Mouse (Mus musculus): ENCODE data around the gene Snx15. TPM values are rescaled to one million over a fixed set of nuclear protein-coding genes. Genes with fewer than 3 reads are reported as not detected.

The Snx15 gene
- total RNA-seq, 2 experiments from 2014 or later = 14.2 to 18.2 TPM

DNA sequence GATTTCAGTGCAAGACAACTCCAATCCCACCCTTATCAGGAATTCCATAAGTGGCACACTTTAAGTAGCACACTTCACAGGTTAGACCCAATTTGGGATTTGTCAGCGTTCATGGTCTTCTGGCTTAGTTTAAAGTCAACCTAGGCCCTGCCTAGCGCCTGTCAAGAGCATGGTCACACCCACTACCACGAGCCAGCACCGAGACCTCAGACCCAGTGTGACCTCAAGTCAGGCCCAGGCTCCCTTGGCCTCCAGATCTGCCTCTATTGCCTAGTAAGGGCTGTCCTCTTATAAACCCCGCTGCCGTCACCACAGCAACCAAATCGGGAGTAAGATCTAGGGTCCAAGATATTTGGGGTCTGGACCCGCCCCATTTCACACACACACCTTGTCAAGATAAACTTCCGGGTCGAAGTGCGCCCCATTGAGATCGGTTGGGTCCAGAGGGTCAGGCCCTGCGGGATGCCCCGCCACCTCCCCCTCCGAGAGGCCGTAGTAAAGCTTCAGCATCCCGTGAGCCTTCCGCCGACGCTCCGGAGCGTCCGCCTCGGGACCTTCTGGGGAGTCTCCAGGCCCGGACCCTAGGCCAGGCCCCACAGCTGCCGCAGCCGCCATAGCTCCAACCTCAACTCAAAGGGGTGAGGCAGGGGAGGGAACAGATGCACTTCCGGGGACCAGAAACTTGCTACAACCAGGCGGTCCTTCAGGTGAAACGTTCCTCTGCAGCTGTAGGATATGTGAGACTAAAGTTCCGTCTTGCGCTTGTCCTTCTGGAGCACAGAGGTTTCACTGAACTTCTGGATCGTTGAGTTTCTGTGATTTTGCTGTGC is 51.3 kb downstream of the Snx15 start, which contains the start of gene Vps51:
Gene Vps51 (minus strand): TSS at position 668 of the 830 bp plus-strand sequence.
- peak; percentile 99 for ATAC-seq (replicated peaks; ENCODE audit: poor library complexity)

DNA sequence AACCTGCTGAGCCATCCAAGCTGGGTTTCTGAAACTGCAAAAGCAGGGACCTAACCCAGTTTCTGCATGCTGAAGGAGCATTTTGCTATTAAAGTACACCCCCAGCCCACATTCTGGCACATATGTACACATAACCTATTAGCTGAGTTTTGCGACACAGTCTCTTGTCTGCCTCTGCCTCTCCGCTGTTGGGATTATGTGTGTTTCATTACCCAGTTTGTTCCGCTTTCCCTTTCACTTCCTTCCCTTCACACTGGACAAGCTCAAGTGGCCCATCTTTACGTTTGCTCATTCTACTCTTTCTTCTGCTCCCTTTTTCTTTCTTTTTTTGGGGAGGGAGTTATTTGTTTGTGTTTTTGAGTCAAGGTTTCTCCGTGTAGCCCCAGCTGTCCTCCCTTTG is 54.2 kb downstream of the Snx15 start:
- no peak for ATAC-seq (replicated peaks; ENCODE audit: poor library complexity)

DNA sequence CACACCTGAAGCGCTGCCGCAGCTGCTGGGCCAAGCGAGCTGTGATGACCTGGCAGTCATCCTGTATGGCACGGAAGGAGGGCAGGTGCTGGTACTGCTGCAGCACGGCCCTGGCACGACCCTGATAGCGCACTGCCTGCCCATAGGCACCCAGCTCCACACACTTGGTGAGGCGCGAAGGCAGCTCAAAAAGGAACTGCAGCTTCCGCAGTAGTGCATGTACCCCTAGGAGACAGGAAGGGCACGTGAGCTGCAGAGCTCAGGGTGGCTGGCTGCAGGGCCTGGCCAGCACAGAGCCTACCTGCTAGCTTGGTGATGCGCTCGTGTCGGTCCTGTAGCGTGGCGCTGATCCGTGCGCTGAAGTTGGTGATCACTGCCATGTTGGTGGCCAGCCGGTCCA is 56.8 kb downstream of the Snx15 start:
- ATAC-seq (replicated peaks; ENCODE audit: poor library complexity) = no peak

DNA sequence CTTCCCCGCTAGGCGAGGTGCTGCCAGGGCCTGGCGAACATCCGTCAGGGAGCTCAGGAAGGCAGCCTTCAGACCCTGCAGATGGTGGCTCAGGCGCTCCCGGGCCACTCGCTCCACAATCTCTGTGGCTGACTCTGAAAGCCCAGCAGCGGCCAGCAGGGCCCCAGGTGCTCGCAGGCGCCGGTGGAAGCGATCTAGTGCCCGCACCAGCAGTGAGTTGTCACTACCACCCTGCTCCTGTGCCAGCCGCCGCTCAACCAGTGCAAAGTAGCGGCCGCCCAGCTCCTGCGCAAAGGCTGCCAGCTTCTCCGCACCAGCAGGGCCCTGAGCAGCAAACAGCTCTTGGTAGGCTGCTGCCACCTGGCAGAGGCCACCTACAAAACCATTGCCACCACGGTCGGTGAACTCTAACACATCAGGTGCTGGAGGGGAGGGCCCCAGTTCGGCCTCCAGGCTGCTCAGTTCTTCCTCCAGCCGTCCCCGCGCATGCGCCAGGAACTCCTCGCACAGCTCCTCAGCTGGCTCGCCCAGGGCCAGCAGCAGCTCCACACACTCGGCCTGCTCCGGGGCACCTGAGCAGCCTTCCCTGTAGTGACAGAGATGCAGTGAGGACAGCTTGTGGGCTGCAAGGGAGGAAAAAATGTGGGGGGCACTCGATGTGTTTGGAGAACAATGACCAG is 57.4 kb downstream of the Snx15 start:
- ATAC-seq (replicated peaks; ENCODE audit: poor library complexity) = no peak

DNA sequence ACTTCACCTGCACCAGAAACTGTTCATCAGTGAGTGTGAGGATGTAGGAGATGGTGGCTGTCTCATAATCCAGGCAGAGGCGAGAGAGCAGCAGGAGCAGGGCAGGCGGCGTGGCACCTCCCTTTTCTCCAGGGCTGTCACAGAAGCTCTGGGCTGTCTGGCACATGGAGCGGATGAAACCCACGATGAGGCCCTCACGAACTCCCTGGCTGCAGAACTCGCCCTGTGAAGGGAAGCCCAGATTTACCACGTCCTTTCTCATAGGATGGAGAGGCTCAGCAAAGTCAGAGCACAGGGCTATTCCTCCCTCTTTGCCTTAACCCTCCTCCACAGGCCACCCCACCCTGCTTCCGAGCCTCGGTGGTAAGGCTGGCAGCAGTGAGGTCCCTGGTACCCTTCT is 58.3 kb downstream of the Snx15 start:
- no peak for ATAC-seq (replicated peaks; ENCODE audit: poor library complexity)

Other genes starting within 250 kb of the Snx15 start
- gene Tigd3, start 234.2 kb downstream of the Snx15 start, total RNA-seq (2015) = 0.32 and 0.81 TPM in 2 replicates
- gene Tigd3, start 234.2 kb downstream of the Snx15 start, total RNA-seq (2017) = 1.5 and 2.8 TPM in 2 replicates
- gene Dpf2, start 215.3 kb downstream of the Snx15 start, total RNA-seq (2015) = 47.6 and 50.3 TPM in 2 replicates
- 65.1 and 83.0 TPM in 2 replicates for gene Dpf2, start 215.3 kb downstream of the Snx15 start, total RNA-seq (2017)
- not detected in 2 replicates for gene Cdc42ep2, start 203.5 kb downstream of the Snx15 start, total RNA-seq (2015)
- gene Cdc42ep2, start 203.5 kb downstream of the Snx15 start, total RNA-seq (2017) = 0.07 TPM in 1 of 2 replicates, not detected in the other
- gene Pola2, start 164.1 kb downstream of the Snx15 start, total RNA-seq (2015) = 60.9 and 76.7 TPM in 2 replicates
- gene Pola2, start 164.1 kb downstream of the Snx15 start, total RNA-seq (2017) = 57.4 and 61.3 TPM in 2 replicates
- gene Slc22a20, start 142.2 kb downstream of the Snx15 start, total RNA-seq (2015) = not detected in 2 replicates
- gene Slc22a20, start 142.2 kb downstream of the Snx15 start, total RNA-seq (2017) = 0.44 TPM in 1 of 2 replicates, not detected in the other
- 18.6 and 20.0 TPM in 2 replicates for gene Capn1, start 112.4 kb downstream of the Snx15 start, total RNA-seq (2015)
- 36.8 and 38.4 TPM in 2 replicates for gene Capn1, start 112.4 kb downstream of the Snx15 start, total RNA-seq (2017)
- gene Syvn1, start 81.7 kb downstream of the Snx15 start, total RNA-seq (2015) = 23.1 and 25.2 TPM in 2 replicates
- gene Syvn1, start 81.7 kb downstream of the Snx15 start, total RNA-seq (2017) = 10.1 and 11.2 TPM in 2 replicates
- 44.4 and 53.5 TPM in 2 replicates for gene Mrpl49, start 70.5 kb downstream of the Snx15 start, total RNA-seq (2015)
- 31.9 and 38.4 TPM in 2 replicates for gene Mrpl49, start 70.5 kb downstream of the Snx15 start, total RNA-seq (2017)
- gene Fau, start 70.5 kb downstream of the Snx15 start, total RNA-seq (2015) = 1,814 and 1,841 TPM in 2 replicates
- gene Fau, start 70.5 kb downstream of the Snx15 start, total RNA-seq (2017) = 1,690 and 2,042 TPM in 2 replicates
- 12.7 and 14.2 TPM in 2 replicates for gene Znhit2, start 67.1 kb downstream of the Snx15 start, total RNA-seq (2015)
- gene Znhit2, start 67.1 kb downstream of the Snx15 start, total RNA-seq (2017) = 12.5 and 14.5 TPM in 2 replicates
- 8.4 and 10.6 TPM in 2 replicates for gene Tm7sf2, start 59.9 kb downstream of the Snx15 start, total RNA-seq (2015)
- gene Tm7sf2, start 59.9 kb downstream of the Snx15 start, total RNA-seq (2017) = 1.6 and 1.8 TPM in 2 replicates
- 30.4 and 33.2 TPM in 2 replicates for gene Vps51, start 51.1 kb downstream of the Snx15 start, total RNA-seq (2015)
- gene Vps51, start 51.1 kb downstream of the Snx15 start, total RNA-seq (2017) = 42.8 and 54.7 TPM in 2 replicates
- not detected in 2 replicates for gene Tmem262, start 48.3 kb downstream of the Snx15 start, total RNA-seq (2015)
- not detected in 2 replicates for gene Tmem262, start 48.3 kb downstream of the Snx15 start, total RNA-seq (2017)
- not detected in 2 replicates for gene Gm28374, start 46.0 kb downstream of the Snx15 start, total RNA-seq (2015)
- not detected in 2 replicates for gene Gm28374, start 46.0 kb downstream of the Snx15 start, total RNA-seq (2017)
- 12.0 and 14.9 TPM in 2 replicates for gene Zfpl1, start 43.3 kb downstream of the Snx15 start, total RNA-seq (2015)
- 23.7 and 32.8 TPM in 2 replicates for gene Zfpl1, start 43.3 kb downstream of the Snx15 start, total RNA-seq (2017)
- 44.8 and 55.4 TPM in 2 replicates for gene Cdca5, start 43.3 kb downstream of the Snx15 start, total RNA-seq (2015)
- 35.5 and 42.8 TPM in 2 replicates for gene Cdca5, start 43.3 kb downstream of the Snx15 start, total RNA-seq (2017)
- 0.30 and 0.73 TPM in 2 replicates for gene AC131692.1, start 33.9 kb downstream of the Snx15 start, total RNA-seq (2015)
- gene AC131692.1, start 33.9 kb downstream of the Snx15 start, total RNA-seq (2017) = 4.6 TPM in 1 of 2 replicates, not detected in the other
- 0.07 and 0.17 TPM in 2 replicates for gene Naaladl1, start 22.5 kb downstream of the Snx15 start, total RNA-seq (2015)
- 0.21 TPM in 1 of 2 replicates, not detected in the other for gene Naaladl1, start 22.5 kb downstream of the Snx15 start, total RNA-seq (2017)
- 12.0 and 16.9 TPM in 2 replicates for gene Sac3d1, start 9.7 kb downstream of the Snx15 start, total RNA-seq (2015)
- 5.5 and 6.3 TPM in 2 replicates for gene Sac3d1, start 9.7 kb downstream of the Snx15 start, total RNA-seq (2017)
- gene Batf2, start 12.7 kb upstream of the Snx15 start, total RNA-seq (2015) = 0.34 and 0.42 TPM in 2 replicates
- gene Batf2, start 12.7 kb upstream of the Snx15 start, total RNA-seq (2017) = 0.44 and 0.71 TPM in 2 replicates
- 29.2 and 37.4 TPM in 2 replicates for gene Arl2, start 13.2 kb upstream of the Snx15 start, total RNA-seq (2015)
- gene Arl2, start 13.2 kb upstream of the Snx15 start, total RNA-seq (2017) = 33.6 and 37.0 TPM in 2 replicates
- gene Majin, start 56.1 kb upstream of the Snx15 start, total RNA-seq (2015) = not detected in 2 replicates
- gene Majin, start 56.1 kb upstream of the Snx15 start, total RNA-seq (2017) = not detected in 2 replicates
- not detected in 2 replicates for gene Gpha2, start 98.1 kb upstream of the Snx15 start, total RNA-seq (2015)
- not detected in 2 replicates for gene Gpha2, start 98.1 kb upstream of the Snx15 start, total RNA-seq (2017)
- gene Ppp2r5b, start 107.6 kb upstream of the Snx15 start, total RNA-seq (2015) = 2.8 TPM in 2 replicates
- gene Ppp2r5b, start 107.6 kb upstream of the Snx15 start, total RNA-seq (2017) = 2.3 and 3.1 TPM in 2 replicates
- gene Atg2a, start 113.4 kb upstream of the Snx15 start, total RNA-seq (2015) = 9.2 and 9.4 TPM in 2 replicates
- 6.4 and 8.1 TPM in 2 replicates for gene Atg2a, start 113.4 kb upstream of the Snx15 start, total RNA-seq (2017)
- gene Ehd1, start 148.4 kb upstream of the Snx15 start, total RNA-seq (2015) = 11.8 and 14.4 TPM in 2 replicates
- 39.4 and 40.9 TPM in 2 replicates for gene Ehd1, start 148.4 kb upstream of the Snx15 start, total RNA-seq (2017)
- gene Cdc42bpg, start 178.2 kb upstream of the Snx15 start, total RNA-seq (2015) = 1.3 and 2.0 TPM in 2 replicates
- gene Cdc42bpg, start 178.2 kb upstream of the Snx15 start, total RNA-seq (2017) = 3.2 and 3.5 TPM in 2 replicates
- 22.9 and 23.6 TPM in 2 replicates for gene Men1, start 206.7 kb upstream of the Snx15 start, total RNA-seq (2015)
- gene Men1, start 206.7 kb upstream of the Snx15 start, total RNA-seq (2017) = 27.2 and 27.9 TPM in 2 replicates
- 15.8 and 16.3 TPM in 2 replicates for gene Map4k2, start 212.8 kb upstream of the Snx15 start, total RNA-seq (2015)
- gene Map4k2, start 212.8 kb upstream of the Snx15 start, total RNA-seq (2017) = 30.5 and 45.4 TPM in 2 replicates
- gene Sf1, start 235.4 kb upstream of the Snx15 start, total RNA-seq (2015) = 268 and 287 TPM in 2 replicates
- 156 and 192 TPM in 2 replicates for gene Sf1, start 235.4 kb upstream of the Snx15 start, total RNA-seq (2017)

Data from megakaryocyte progenitor cell, adult 5-6 weeks (primary cell).